Mouse (Mus musculus) bone marrow macrophage, adult 2 months (primary cell): ENCODE data around the gene Arhgef7.

Experiments used
- CTCF ChIP-seq: IDR thresholded peaks from 2 replicates; pipeline ENCODE4 v1.5.1; 2012; ENCODE audit warnings: low read depth, mild to moderate bottlenecking, low read length, moderate library complexity
- POLR2A ChIP-seq: IDR thresholded peaks from 2 replicates; pipeline ENCODE4 v1.6.1; 2012; ENCODE audit warnings: mild to moderate bottlenecking, low read depth, low read length, borderline replicate concordance

- TF ChIP-seq CTCF (no peak), POLR2A (no peak)
Observed at GRCm38 (mm10) chr8:11801571-11801970, 74.0 kb downstream of the Arhgef7 start.
